Mouse (Mus musculus) ES-E14 (cell line): ENCODE measurements around the gene Fam241a. TPM values are rescaled to one million over a fixed set of nuclear protein-coding genes. Genes with fewer than 3 reads are reported as not detected.

Experiments used
- DNase-seq: peaks from one replicate; pipeline ENCODE4 v3.0.0-alpha.2; 2013; ENCODE audit warnings: low read depth, low spot score
- H3K27ac ChIP-seq: 2 replicates; pipeline ENCODE4 v1.5.1; 2012; ENCODE audit warnings: low read depth, mild to moderate bottlenecking, low read length, moderate library complexity, mixed read lengths; ENCODE audit not compliant: poor library complexity, insufficient read depth, severe bottlenecking
- H3K36me3 ChIP-seq: 2 replicates; pipeline ENCODE4 v1.6.1; 2012; ENCODE audit warnings: mild to moderate bottlenecking, low read length, moderate library complexity, mixed read lengths; ENCODE audit not compliant: control insufficient read depth, poor library complexity, insufficient read depth, severe bottlenecking
- H3K4me1 ChIP-seq, 2 experiments: fragments of 150-350 bp in 1 of 2; sonication (generic) in 1 of 2; 2 replicates each; pipeline ENCODE4 v1.6.1; 2012; ENCODE audit warnings: low read length in 2 of 2, mild to moderate bottlenecking in 1 of 2, mixed read lengths in 1 of 2; ENCODE audit not compliant: control insufficient read depth in 2 of 2, insufficient read depth in 2 of 2, poor library complexity in 1 of 2
- H3K4me3 ChIP-seq, 2 experiments: fragments of 150-350 bp in 1 of 2; sonication (generic) in 1 of 2; 2 replicates each; pipeline ENCODE4 v1.5.1; 2012; ENCODE audit warnings: low read length in 2 of 2, low read depth in 1 of 2, mild to moderate bottlenecking in 1 of 2, mixed read lengths in 1 of 2; ENCODE audit not compliant: insufficient read depth in 1 of 2, poor library complexity in 1 of 2, severe bottlenecking in 1 of 2
- H3K9ac ChIP-seq: 2 replicates; pipeline ENCODE4 v1.6.1; 2012; ENCODE audit warnings: low read depth, mild to moderate bottlenecking, low read length, mixed read lengths; ENCODE audit not compliant: poor library complexity, insufficient read depth, severe bottlenecking
- H3K9me3 ChIP-seq: fragments of 150-350 bp; sonication (generic); 2 replicates; pipeline ENCODE4 v1.6.1; 2012; ENCODE audit warnings: low read depth, mild to moderate bottlenecking, low read length; ENCODE audit not compliant: control insufficient read depth, insufficient read depth
- CHD2 ChIP-seq: IDR thresholded peaks from 2 replicates; pipeline ENCODE4 v1.6.1; 2014; ENCODE audit warnings: mild to moderate bottlenecking, low read depth, low read length, inconsistent platforms
- HCFC1 ChIP-seq: IDR thresholded peaks from 2 replicates; pipeline ENCODE4 v1.6.1; 2012; ENCODE audit warnings: low read length, inconsistent platforms, borderline replicate concordance; ENCODE audit not compliant: insufficient read depth
- MAFK ChIP-seq: IDR thresholded peaks from 2 replicates; pipeline ENCODE4 v1.6.1; 2014; ENCODE audit warnings: mild to moderate bottlenecking, low read depth, low read length, inconsistent platforms; ENCODE audit not compliant: insufficient read depth
- ZC3H11A ChIP-seq: IDR thresholded peaks from 2 replicates; pipeline ENCODE4 v1.6.1; 2012; ENCODE audit warnings: low read depth, mild to moderate bottlenecking, inconsistent platforms, low read length, borderline replicate concordance
- ZNF384 ChIP-seq: IDR thresholded peaks from 2 replicates; pipeline ENCODE4 v1.6.1; 2012; ENCODE audit warnings: low read depth, low read length, inconsistent platforms
- in situ Hi-C, 2 experiments: fragments of 600-800 bp; cut with MboI; formaldehyde crosslinking; loops; one replicate each; pipeline ENCODE4 v1.15.1; 2025; ENCODE audit warnings: low sequenced_read_pairs in 2 of 2, inconsistent platforms in 1 of 2; ENCODE audit not compliant: unreplicated experiment in 2 of 2
- total RNA-seq: library from RNA; depleted of rRNA; stranded (reverse); fragments of 300-350 nt; gene quantifications from 2 replicates; pipeline ENCODE4 v1.2.3, GENCODE M21; 2012

Gene Fam241a
- total RNA-seq, 1 experiment: 0.71 TPM

DNA sequence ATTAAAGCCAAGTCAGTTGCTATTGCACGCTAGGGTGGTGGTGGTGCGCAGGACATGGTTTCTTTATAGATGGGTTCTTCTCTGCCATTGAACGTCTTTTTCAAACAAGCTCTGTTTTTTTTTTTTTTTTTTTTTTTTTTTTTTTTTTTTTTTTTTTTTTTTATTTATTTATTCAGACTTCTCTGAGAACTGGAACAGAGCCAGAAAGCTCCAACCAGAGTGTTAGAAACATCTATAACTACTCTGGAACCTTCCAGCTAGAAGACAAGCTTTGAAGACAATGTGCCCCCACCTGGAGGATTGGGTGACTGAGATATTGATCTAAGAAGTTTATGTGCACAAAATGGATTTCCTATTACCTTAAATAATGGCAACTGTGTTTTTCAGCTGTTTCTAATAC lies 32.6 kb downstream of the Fam241a start:
- in situ Hi-C loops: no loop called here
- no peak for TF ChIP-seq HCFC1
- no peak for TF ChIP-seq ZNF384
- TF ChIP-seq ZC3H11A: no peak
- TF ChIP-seq CHD2: no peak
- no peak for TF ChIP-seq MAFK

DNA sequence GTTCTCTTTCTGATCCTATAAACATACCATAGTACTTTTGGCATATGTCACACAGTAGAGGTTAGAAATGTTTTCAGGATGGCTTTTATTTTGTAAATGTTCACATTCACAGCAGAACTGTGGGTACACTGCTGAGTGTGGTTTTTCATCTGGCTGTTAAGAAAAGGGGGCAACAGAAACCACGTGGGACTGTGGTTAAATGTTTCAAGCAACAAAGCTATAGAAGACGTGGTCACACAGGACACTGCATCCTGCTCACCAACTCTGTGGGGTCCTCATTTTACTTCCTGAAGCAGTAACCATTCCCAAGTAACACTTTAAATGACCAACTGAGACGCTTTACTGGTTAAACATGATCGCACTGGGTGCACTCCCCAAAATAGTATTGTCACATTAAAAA lies 33.6 kb downstream of the Fam241a start:
- TF ChIP-seq ZC3H11A (no peak), ZNF384 (no peak), CHD2 (no peak), HCFC1 (no peak), MAFK (no peak)
- H3K36me3 ChIP-seq: no peaks in the 10 kb centered on the region
- H3K4me1 ChIP-seq: no peaks in the 10 kb centered on the region
- no peak overlapping the region for H3K4me3 ChIP-seq
- no peaks in the 10 kb centered on the region for H3K9me3 ChIP-seq
- H3K9ac ChIP-seq: no peak overlapping the region
- in situ Hi-C loops: no loop called here
- H3K27ac ChIP-seq: no peak overlapping the region
- no peak for DNase-seq

More for the DNA sequence above, 32.6 kb downstream of the Fam241a start:
- DNase-seq: no peak
- Histone ChIP-seq H3K4me1 (no peaks in the 10 kb centered on the region), H3K27ac (no peak overlapping the region), H3K9me3 (no peaks in the 10 kb centered on the region), H3K36me3 (no peaks in the 10 kb centered on the region), H3K9ac (no peak overlapping the region), H3K4me3 (no peak overlapping the region)

DNA sequence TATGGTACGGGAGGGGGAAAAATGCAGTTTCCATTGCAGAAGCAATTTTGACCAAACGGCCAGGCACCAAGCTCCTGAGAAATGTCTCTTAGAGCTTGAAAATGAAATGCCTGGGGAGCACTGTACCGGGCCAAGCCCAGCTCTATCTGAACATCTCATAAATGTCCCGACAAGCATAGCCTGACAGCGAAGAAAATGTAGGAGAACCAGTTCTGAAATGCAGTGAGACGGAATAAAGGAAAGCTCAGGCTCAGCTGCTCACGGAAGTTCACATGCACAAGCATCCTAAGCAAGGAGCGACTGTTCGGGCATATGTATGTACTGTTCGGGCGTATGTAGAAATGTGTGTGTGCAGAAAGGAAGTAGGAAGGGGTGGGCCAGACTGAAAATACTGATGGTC lies 34.8 kb downstream of the Fam241a start:
- no peak for DNase-seq
- H3K4me3 ChIP-seq: no peak overlapping the region
- no peaks in the 10 kb centered on the region for H3K36me3 ChIP-seq
- H3K9me3 ChIP-seq: no peaks in the 10 kb centered on the region
- no peak overlapping the region for H3K27ac ChIP-seq
- no peak overlapping the region for H3K9ac ChIP-seq
- TF ChIP-seq MAFK: no peak
- no peak for TF ChIP-seq ZC3H11A
- H3K4me1 ChIP-seq: no peaks in the 10 kb centered on the region
- in situ Hi-C loops: no loop called here

DNA sequence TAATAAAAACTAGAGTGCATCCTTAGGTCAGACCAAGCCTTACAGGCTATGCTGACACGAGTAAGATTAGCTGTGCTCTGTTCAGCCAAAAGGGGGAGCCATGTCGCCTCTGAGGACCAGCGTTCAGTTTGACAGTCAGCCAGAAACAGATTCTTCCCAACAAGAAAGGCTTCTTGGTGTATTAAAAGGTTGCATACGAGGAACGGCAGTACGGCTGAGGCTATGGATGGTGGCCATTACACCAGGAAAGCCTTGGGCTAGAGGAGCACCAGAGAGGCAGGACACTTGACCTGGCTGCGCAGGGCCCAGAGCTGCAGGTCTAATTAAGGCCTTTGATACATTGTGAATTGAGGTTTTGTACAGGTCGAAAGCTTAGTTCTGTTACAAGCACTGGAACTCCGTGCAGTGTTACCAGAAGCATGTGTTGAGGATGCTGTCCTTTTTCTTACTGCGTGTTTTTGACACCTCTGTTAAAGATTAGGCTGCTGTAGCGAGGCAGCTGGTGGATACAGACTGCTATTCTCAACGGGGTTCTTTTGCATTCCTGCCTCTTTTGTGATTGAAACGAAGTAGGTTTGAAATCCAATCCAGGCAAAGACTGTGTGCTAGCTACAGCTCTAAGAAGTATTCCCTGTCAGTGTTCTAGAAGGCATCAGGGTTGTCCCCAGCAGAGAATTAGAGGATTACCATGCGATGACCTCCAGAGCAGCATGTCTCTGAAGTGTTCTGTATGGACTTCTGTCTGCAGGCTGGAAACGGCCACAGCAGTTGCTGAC lies 42.5 kb downstream of the Fam241a start:
- peak; percentile 57 for DNase-seq
- TF ChIP-seq CHD2 (no peak), MAFK (no peak), ZC3H11A (0 out of 2 replicates have a peak, but pooled peaks have one; percentile 9), ZNF384 (no peak), HCFC1 (no peak)
- H3K9me3 ChIP-seq: no peaks in the 10 kb centered on the region
- H3K4me3 ChIP-seq: no peak overlapping the region
- in situ Hi-C loops: no loop called here
- no peak overlapping the region for H3K27ac ChIP-seq
- H3K36me3 ChIP-seq: no peaks in the 10 kb centered on the region
- H3K4me1 ChIP-seq: no peaks in the 10 kb centered on the region
- H3K9ac ChIP-seq: no peak overlapping the region

DNA sequence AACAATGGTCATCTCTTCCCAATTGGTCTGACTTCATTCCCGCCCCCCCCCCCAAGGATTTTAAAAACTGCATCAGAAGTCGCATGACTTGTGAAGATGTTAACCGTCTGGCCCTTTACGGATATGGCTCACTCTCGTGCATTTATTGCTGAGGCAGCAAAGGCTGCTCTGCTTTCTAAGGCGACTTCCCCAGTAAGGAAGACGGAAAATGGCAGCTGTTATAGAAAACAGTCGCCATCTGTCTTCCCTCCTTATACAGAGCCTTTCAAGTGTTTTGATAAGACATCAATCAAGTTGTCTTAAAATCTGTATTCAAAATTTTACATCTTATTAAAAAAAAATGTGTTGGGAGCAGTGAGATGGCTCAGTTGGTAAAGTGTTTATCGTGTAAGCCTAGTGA lies 43.4 kb downstream of the Fam241a start:
- in situ Hi-C loops: no loop called here
- TF ChIP-seq MAFK: no peak
- no peak overlapping the region for H3K4me3 ChIP-seq
- DNase-seq: no peak
- no peak overlapping the region for H3K27ac ChIP-seq
- H3K36me3 ChIP-seq: no peaks in the 10 kb centered on the region
- no peaks in the 10 kb centered on the region for H3K4me1 ChIP-seq
- no peak overlapping the region for H3K9ac ChIP-seq
- no peaks in the 10 kb centered on the region for H3K9me3 ChIP-seq
